Mouse (Mus musculus) limb, embryonic 13.5 days (tissue): ENCODE measurements around the gene Specc1. TPM values are rescaled to one million over a fixed set of nuclear protein-coding genes. Genes with fewer than 3 reads are reported as not detected.

Experiments
- ATAC-seq: fragments of 200-750 bp; cut with Nextera tagmentation; 2 replicates; pipeline ENCODE4 v1.8.0; 2017; ENCODE audit warnings: low read depth, moderate number of reproducible peaks, moderate TSS enrichment; ENCODE audit not compliant: low FRiP score
- H3K27ac ChIP-seq: fragments of 300-500 bp; sonication (generic); 2 replicates; pipeline ENCODE4 v1.5.1; 2015; ENCODE audit warnings: inconsistent platforms, mild to moderate bottlenecking, moderate library complexity
- H3K27me3 ChIP-seq: fragments of 300-500 bp; sonication (generic); 2 replicates; pipeline ENCODE4 v1.6.1; 2015; ENCODE audit warnings: mild to moderate bottlenecking, inconsistent platforms
- H3K36me3 ChIP-seq: fragments of 300-500 bp; sonication (generic); 2 replicates; pipeline ENCODE4 v1.6.1; 2015; ENCODE audit warnings: inconsistent platforms, mild to moderate bottlenecking, moderate library complexity
- H3K4me1 ChIP-seq: fragments of 300-500 bp; sonication (generic); 2 replicates; pipeline ENCODE4 v1.6.1; 2015; ENCODE audit warnings: inconsistent platforms
- H3K4me2 ChIP-seq: fragments of 300-500 bp; sonication (generic); replicated peaks from 2 replicates; pipeline ENCODE4 v1.6.1; 2015; ENCODE audit warnings: inconsistent platforms, mild to moderate bottlenecking, moderate library complexity
- H3K4me3 ChIP-seq: fragments of 300-500 bp; sonication (generic); 2 replicates; pipeline ENCODE4 v1.5.1; 2015; ENCODE audit warnings: moderate library complexity, mild to moderate bottlenecking, inconsistent platforms
- H3K9ac ChIP-seq: fragments of 300-500 bp; sonication (generic); 2 replicates; pipeline ENCODE4 v1.6.1; 2015; ENCODE audit warnings: mild to moderate bottlenecking, inconsistent platforms
- H3K9me3 ChIP-seq: fragments of 300-500 bp; sonication (generic); 2 replicates; pipeline ENCODE4 v1.6.1; 2016; ENCODE audit warnings: inconsistent platforms
- WGBS: fragments of 180-500 bp; shearing (Covaris S2); methylation state at CpG from one replicate; pipeline ENCODE4 v1.1.7; 2015; 5-methylcytosine and 5-hydroxymethylcytosine counted together
- polyA plus RNA-seq: library from polyadenylated mRNA; unstranded; fragments of >200 nt; fragmentation: Nextera tagmentation; extraction: Ambion mirVana; gene quantifications from 2 replicates; pipeline ENCODE4 v1.2.1, GENCODE M21; 2015

Specc1 gene
- polyA plus RNA-seq, 1 experiment from 2014 or later: 12.3 TPM

DNA sequence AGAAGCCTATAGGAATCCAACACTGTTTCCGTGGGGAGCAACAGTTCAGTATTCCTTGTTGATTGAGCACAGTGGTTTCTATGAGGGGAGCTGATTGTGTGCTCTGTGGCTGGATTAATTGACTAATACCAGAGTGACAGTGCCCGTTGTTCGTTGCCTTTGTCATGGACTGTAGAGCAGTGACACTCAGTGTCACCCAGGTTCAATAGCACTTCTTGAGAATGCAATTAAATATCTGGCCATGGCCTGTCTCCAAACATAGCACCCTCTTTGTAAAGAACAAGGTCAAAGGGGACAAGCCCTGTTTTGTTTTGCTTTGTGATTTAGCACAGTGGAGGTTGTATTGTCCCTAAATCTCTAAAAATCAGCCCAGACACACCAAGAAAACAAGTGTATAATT is 173.6 kb downstream of the Specc1 start:
- no peak overlapping the region for H3K27ac ChIP-seq
- H3K4me2 ChIP-seq: no peak overlapping the region
- H3K36me3 ChIP-seq: peaks cover 25% of the 10 kb centered on the region; the same call in 1 of the 2 replicates
- H3K4me1 ChIP-seq: no peaks in the 10 kb centered on the region
- no peak overlapping the region for H3K4me3 ChIP-seq
- no peak for ATAC-seq
- H3K9ac ChIP-seq: no peak overlapping the region
- H3K9me3 ChIP-seq: no peaks in the 10 kb centered on the region
- H3K27me3 ChIP-seq: no peaks in the 10 kb centered on the region
- WGBS: 84% methylated on average over 3 of the region's 3 CpGs

GRCm38 (mm10) chr11:62130685-62131295 is 174.2 kb downstream of the Specc1 start:
- H3K27ac ChIP-seq: no peak overlapping the region
- H3K36me3 ChIP-seq: peaks cover 25% of the 10 kb centered on the region; the same call in 1 of the 2 replicates
- no peak overlapping the region for H3K4me3 ChIP-seq
- no peaks in the 10 kb centered on the region for H3K9me3 ChIP-seq
- H3K4me1 ChIP-seq: no peaks in the 10 kb centered on the region
- no peak overlapping the region for H3K4me2 ChIP-seq
- H3K9ac ChIP-seq: no peak overlapping the region
- H3K27me3 ChIP-seq: no peaks in the 10 kb centered on the region
- WGBS: 54% methylated on average over 2 of the region's 2 CpGs
- no peak for ATAC-seq

- H3K4me3 ChIP-seq: no peak overlapping the region
- no peak for ATAC-seq
- no peaks in the 10 kb centered on the region for H3K27me3 ChIP-seq
- WGBS: 78% methylated on average over 4 of the region's 4 CpGs
- no peak overlapping the region for H3K9ac ChIP-seq
- no peak overlapping the region for H3K4me2 ChIP-seq
- peaks cover 25% of the 10 kb centered on the region; the same call in 1 of the 2 replicates for H3K36me3 ChIP-seq
- H3K27ac ChIP-seq: no peak overlapping the region
- no peaks in the 10 kb centered on the region for H3K4me1 ChIP-seq
- H3K9me3 ChIP-seq: no peaks in the 10 kb centered on the region
These were observed 175.0 kb downstream of the Specc1 start for GRCm38 (mm10) chr11:62131601-62132000.

- Histone ChIP-seq H3K4me1 (no peaks in the 10 kb centered on the region), H3K27ac (no peak overlapping the region), H3K36me3 (peaks cover 20% of the 10 kb centered on the region; the same call in 1 of the 2 replicates), H3K9ac (no peak overlapping the region), H3K4me3 (no peak overlapping the region), H3K9me3 (no peaks in the 10 kb centered on the region), H3K27me3 (no peaks in the 10 kb centered on the region), H3K4me2 (no peak overlapping the region)
- WGBS: 93% methylated on average over 2 of the region's 2 CpGs
- ATAC-seq: no peak
These were observed 177.6 kb downstream of the Specc1 start for GRCm38 (mm10) chr11:62134191-62134590.

DNA sequence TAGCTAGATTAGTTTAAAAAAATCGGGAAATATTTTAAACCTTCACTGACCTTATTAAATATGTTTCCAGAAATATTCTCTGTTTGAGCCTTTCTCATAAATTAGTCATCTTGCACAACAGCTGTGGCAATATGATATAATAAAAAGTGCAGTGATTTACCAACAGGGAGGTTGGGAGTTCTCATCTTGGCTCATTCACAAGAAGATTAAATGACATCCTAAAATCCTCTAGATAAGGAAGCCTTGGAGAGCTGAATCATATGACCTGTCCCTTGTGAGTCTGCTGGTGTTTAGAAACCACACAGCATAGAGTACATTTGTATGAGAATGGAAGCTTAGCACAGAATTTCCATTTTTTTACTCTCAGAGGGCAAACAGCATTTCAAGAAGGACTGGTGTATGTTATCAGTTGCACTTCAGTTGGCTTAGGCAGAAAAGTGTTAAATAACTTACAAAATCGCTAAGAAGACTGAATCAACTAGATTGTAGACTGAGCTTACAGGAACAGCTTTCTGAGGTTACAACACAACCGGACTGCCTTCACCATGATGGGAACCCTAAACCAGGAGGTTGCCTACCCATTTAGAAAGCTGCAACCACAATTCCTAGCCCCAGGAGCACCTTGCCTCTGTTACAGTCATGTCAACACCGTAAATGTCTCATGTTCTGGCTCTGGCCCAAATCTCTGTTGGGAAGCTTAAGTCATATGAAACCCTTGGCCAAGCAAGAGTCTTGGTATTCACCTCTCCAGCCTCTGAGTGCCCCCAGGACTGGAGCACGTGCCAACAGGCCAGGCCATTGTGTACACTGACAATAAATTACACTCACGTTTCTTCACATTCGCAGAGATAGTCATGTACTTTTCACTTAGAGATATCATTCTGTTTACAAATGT is 188.9 kb downstream of the Specc1 start:
- peaks cover 6% of the 10 kb centered on the region; the same call in 1 of the 2 replicates for H3K4me1 ChIP-seq
- H3K36me3 ChIP-seq: peaks cover 15% of the 10 kb centered on the region
- no peaks in the 10 kb centered on the region for H3K27me3 ChIP-seq
- no peak overlapping the region for H3K4me3 ChIP-seq
- 74% methylated on average over 7 of the region's 7 CpGs for WGBS
- no peak overlapping the region for H3K4me2 ChIP-seq
- no peak overlapping the region for H3K27ac ChIP-seq
- no peak overlapping the region for H3K9ac ChIP-seq
- no peak for ATAC-seq
- no peaks in the 10 kb centered on the region for H3K9me3 ChIP-seq

DNA sequence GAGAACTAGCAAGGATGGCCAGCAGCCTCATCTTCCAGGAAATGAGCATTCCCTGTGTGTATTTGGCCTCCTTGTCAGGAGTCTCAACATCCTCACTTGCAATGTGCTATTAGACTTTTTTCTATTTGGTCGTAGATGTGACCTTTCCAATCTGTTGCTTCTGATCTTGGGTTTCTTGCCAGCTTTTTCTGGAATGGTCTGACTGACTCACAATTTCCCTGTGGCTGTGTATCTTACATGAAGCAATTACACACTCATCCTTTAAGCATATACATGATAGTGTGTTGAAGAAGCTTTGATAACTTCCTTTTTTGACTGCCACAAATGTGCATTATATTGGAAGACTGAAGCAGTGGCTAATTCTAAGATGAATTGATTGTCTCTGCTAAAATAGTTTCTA is 190.1 kb downstream of the Specc1 start:
- 85% methylated on average over 1 of the region's 1 CpGs for WGBS
- H3K9ac ChIP-seq: no peak overlapping the region
- ATAC-seq: no peak
- peaks cover 19% of the 10 kb centered on the region for H3K36me3 ChIP-seq
- H3K27ac ChIP-seq: no peak overlapping the region
- H3K27me3 ChIP-seq: no peaks in the 10 kb centered on the region
- H3K4me2 ChIP-seq: no peak overlapping the region
- no peaks in the 10 kb centered on the region for H3K9me3 ChIP-seq
- peaks cover 6% of the 10 kb centered on the region; the same call in 1 of the 2 replicates for H3K4me1 ChIP-seq
- H3K4me3 ChIP-seq: no peak overlapping the region

- peaks cover 6% of the 10 kb centered on the region; the same call in 1 of the 2 replicates for H3K4me1 ChIP-seq
- WGBS: 82% methylated on average over 3 of the region's 3 CpGs
- H3K9me3 ChIP-seq: no peaks in the 10 kb centered on the region
- H3K27ac ChIP-seq: no peak overlapping the region
- H3K36me3 ChIP-seq: peaks cover 20% of the 10 kb centered on the region
- no peak overlapping the region for H3K9ac ChIP-seq
- H3K27me3 ChIP-seq: no peaks in the 10 kb centered on the region
- ATAC-seq: no peak
- no peak overlapping the region for H3K4me3 ChIP-seq
- no peak overlapping the region for H3K4me2 ChIP-seq
These were observed 191.5 kb downstream of the Specc1 start for GRCm38 (mm10) chr11:62148026-62148425.

DNA sequence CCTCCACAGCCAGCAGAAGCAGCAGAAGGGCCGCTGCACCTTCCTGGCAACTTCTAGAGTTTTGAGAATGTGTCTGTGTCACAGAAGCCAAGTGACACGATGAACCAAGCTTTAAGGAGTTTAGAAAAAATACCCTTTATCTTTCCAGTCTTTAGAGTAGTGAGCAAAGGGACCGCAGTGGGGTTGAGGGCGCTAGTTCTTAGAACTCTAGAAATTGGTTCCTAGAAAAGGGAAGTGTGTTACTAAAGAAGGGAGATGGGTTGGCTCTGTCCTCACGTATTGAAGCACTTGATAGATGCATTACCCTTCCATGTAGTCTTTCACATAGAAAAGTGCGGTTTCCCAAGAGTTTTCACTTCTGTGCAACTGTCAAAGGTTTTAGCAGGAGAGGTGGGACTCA is 191.9 kb downstream of the Specc1 start:
- H3K27me3 ChIP-seq: no peaks in the 10 kb centered on the region
- H3K36me3 ChIP-seq: peaks cover 20% of the 10 kb centered on the region
- H3K4me3 ChIP-seq: no peak overlapping the region
- H3K4me2 ChIP-seq: no peak overlapping the region
- no peaks in the 10 kb centered on the region for H3K9me3 ChIP-seq
- ATAC-seq: no peak
- H3K9ac ChIP-seq: no peak overlapping the region
- peaks cover 6% of the 10 kb centered on the region; the same call in 1 of the 2 replicates for H3K4me1 ChIP-seq
- no peak overlapping the region for H3K27ac ChIP-seq
- 80% methylated on average over 6 of the region's 6 CpGs for WGBS

DNA sequence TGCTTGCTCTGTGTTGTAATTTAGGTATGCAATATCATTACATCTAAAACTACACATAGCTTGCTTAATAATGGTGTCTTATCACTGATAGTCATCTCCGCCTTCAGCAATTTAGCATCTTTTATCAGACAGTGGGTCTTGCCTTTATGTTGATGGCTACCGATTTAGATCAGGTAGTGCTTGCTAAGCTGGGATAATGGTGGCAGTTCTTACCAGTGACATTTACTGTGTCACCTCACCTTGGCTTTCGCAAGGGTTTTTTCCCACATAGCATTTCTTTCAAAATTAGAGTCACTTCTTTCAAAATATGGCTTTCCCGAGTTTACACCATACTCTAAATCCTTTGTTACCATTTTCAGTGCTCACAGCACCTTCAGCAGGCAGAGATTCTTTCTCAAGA is 196.5 kb downstream of the Specc1 start:
- H3K36me3 ChIP-seq: peaks cover 13% of the 10 kb centered on the region; the same call in 1 of the 2 replicates
- no peaks in the 10 kb centered on the region for H3K9me3 ChIP-seq
- H3K4me2 ChIP-seq: no peak overlapping the region
- no peak overlapping the region for H3K27ac ChIP-seq
- no peak overlapping the region for H3K4me3 ChIP-seq
- H3K27me3 ChIP-seq: no peaks in the 10 kb centered on the region
- H3K4me1 ChIP-seq: no peaks in the 10 kb centered on the region
- no peak for ATAC-seq
- WGBS: 87% methylated on average over 4 of the region's 4 CpGs
- no peak overlapping the region for H3K9ac ChIP-seq

DNA sequence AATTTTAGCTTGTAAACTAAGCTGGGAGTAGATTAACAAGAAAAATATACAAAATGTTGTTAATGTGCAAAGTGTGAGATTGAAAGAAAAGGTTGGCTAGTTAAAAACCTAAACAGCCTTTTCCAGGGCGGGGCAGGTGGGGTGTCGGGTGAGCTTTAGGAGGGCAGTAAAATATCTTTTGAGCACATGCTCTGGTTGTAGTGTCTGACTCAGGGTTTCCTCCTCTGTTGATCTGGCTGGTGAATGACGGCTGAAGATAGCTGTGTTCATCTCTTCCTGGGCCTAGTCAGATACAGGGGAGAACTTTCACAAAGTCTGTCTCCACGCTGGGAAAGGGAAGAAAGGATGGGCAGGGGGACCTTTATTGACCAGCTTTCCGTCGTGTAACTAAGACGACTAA is 203.2 kb downstream of the Specc1 start:
- no peak overlapping the region for H3K27ac ChIP-seq
- no peak for ATAC-seq
- no peaks in the 10 kb centered on the region for H3K27me3 ChIP-seq
- no peak overlapping the region for H3K9ac ChIP-seq
- H3K4me3 ChIP-seq: no peak overlapping the region
- WGBS: 85% methylated on average over 7 of the region's 7 CpGs
- H3K4me2 ChIP-seq: no peak overlapping the region
- no peaks in the 10 kb centered on the region for H3K9me3 ChIP-seq
- peaks cover 4% of the 10 kb centered on the region; the same call in 1 of the 2 replicates for H3K36me3 ChIP-seq
- no peaks in the 10 kb centered on the region for H3K4me1 ChIP-seq

GRCm38 (mm10) chr11:62161450-62161849 is 204.9 kb downstream of the Specc1 start:
- H3K36me3 ChIP-seq: peaks cover 2% of the 10 kb centered on the region; the same call in 1 of the 2 replicates
- H3K9ac ChIP-seq: no peak overlapping the region

DNA sequence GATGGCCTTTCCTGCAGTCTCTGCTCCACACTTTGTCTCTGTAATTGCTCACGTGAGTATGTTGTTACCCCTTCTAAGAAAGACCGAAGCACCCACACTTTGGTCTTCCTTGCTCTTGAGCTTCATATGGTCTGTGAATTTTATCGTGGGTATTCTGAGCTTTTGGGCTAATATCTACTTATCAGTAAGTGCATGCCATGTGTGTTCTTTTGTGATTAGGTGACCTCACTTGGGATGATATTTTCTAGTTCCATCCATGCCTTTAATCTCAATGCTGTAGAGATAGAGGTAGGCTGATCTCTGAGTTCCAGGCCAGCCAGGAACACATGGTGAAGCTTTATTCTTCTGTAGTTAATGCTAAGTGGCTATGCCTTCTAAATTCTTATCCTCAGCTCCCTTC is 207.8 kb downstream of the Specc1 start:
- no peak for ATAC-seq
- 88% methylated on average over 3 of the region's 3 CpGs for WGBS

More at GRCm38 (mm10) chr11:62161450-62161849, 204.9 kb downstream of the Specc1 start:
- H3K4me3 ChIP-seq: no peak overlapping the region
- no peaks in the 10 kb centered on the region for H3K27me3 ChIP-seq
- 90% methylated on average over 2 of the region's 2 CpGs for WGBS
- H3K27ac ChIP-seq: no peak overlapping the region
- ATAC-seq: no peak
- 0 out of 2 replicates have a peak, but pooled peaks cover 3% of the 10 kb centered on the region for H3K4me1 ChIP-seq
- no peaks in the 10 kb centered on the region for H3K9me3 ChIP-seq
- no peak overlapping the region for H3K4me2 ChIP-seq

More for the DNA sequence above, 207.8 kb downstream of the Specc1 start:
- Histone ChIP-seq H3K9me3 (no peaks in the 10 kb centered on the region), H3K4me3 (no peak overlapping the region), H3K4me2 (no peak overlapping the region), H3K27me3 (no peaks in the 10 kb centered on the region), H3K9ac (no peak overlapping the region), H3K4me1 (peaks cover 8% of the 10 kb centered on the region; the same call in 1 of the 2 replicates), H3K36me3 (no peaks in the 10 kb centered on the region), H3K27ac (no peak overlapping the region)
